Mouse (Mus musculus): ENCODE measurements around the gene Aadat.
"Not testable (repeated sequence)": the region's sequence is repeated elsewhere in the genome, so short reads cannot be mapped to it uniquely, and the experiment has no call there.

Aadat gene

GRCm38 (mm10) chr8:60505653-60506521 lies at the start of gene Aadat:
Gene Aadat (plus strand): TSS chr8:60505932.
- DNase-seq (ENCODE audit: low spot score in 2 of 2): peak; percentile 48 to 53

GRCm38 (mm10) chr8:60466686-60467335 lies 38.9 kb upstream of the Aadat start:
- peak; percentile 31 to 75 for DNase-seq (ENCODE audit: low spot score in 2 of 2)

- no peak for DNase-seq (ENCODE audit: low spot score in 2 of 2)
Observed at GRCm38 (mm10) chr8:60490147-60490546, 15.6 kb upstream of the Aadat start.

GRCm38 (mm10) chr8:60491871-60492270 lies 13.9 kb upstream of the Aadat start:
- DNase-seq (ENCODE audit: low spot score in 2 of 2): no peak

- no peak for DNase-seq (ENCODE audit: low spot score in 2 of 2)
Observed at GRCm38 (mm10) chr8:60492471-60492870, 13.3 kb upstream of the Aadat start.

- no peak for DNase-seq (ENCODE audit: low spot score in 2 of 2)
Observed at GRCm38 (mm10) chr8:60494606-60495005, 11.1 kb upstream of the Aadat start.

- DNase-seq (ENCODE audit: low spot score in 2 of 2): not testable (repeated sequence)
Observed at GRCm38 (mm10) chr8:60495046-60495445, 10.7 kb upstream of the Aadat start.

- DNase-seq (ENCODE audit: low spot score in 2 of 2): no peak
Observed at GRCm38 (mm10) chr8:60503098-60503497, 2.6 kb upstream of the Aadat start, which contains the start of gene Gm10283. Gene Gm10283 (minus strand): TSS chr8:60503198.

- DNase-seq (ENCODE audit: low spot score in 2 of 2): no peak
Observed at GRCm38 (mm10) chr8:60518286-60518685, 12.6 kb downstream of the Aadat start.

- DNase-seq (ENCODE audit: low spot score in 2 of 2): no peak
Observed at GRCm38 (mm10) chr8:60534945-60535344, 29.2 kb downstream of the Aadat start.

GRCm38 (mm10) chr8:60566783-60567182 lies 61.1 kb downstream of the Aadat start:
- DNase-seq (ENCODE audit: low spot score in 2 of 2): no peak

- no peak for DNase-seq (ENCODE audit: low spot score in 2 of 2)
Observed at GRCm38 (mm10) chr8:60577231-60577630, 71.5 kb downstream of the Aadat start.

- no peak for DNase-seq (ENCODE audit: low spot score in 2 of 2)
Observed at GRCm38 (mm10) chr8:60583369-60583768, 77.6 kb downstream of the Aadat start.

GRCm38 (mm10) chr8:60591352-60592105 lies 85.8 kb downstream of the Aadat start:
- not testable (repeated sequence) for DNase-seq (ENCODE audit: low spot score in 2 of 2)

- no peak for DNase-seq (ENCODE audit: low spot score in 2 of 2)
Observed at GRCm38 (mm10) chr8:60594761-60595160, 89.0 kb downstream of the Aadat start.
